Mouse (Mus musculus): ENCODE results near the gene Col23a1.

DNA sequence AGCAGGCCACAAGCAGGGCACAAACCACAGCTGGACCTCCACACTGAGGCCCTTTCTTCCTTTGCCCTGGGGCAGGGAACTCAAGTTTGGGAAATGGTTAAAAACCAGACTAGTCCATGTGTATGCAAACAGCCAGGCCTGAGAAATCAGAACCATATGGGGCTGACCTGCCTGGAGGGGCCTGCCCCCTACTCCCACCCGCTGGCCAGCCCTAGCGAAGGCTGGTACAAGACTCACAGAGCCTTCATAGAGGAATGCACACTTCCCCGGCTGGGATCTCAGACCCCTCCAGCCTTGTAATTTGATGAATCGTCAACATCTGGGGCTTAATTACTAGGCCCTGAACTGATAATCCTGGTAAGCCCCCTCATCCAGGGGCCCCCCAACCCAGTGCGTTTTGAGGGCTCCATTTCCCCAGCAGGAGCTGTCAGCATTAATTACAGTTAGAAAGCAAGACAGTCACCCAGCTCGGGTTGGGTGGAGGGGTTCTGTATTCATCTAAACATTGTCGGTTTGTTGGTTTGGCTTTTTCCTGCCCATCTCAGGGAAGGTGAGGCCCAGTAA lies 253.8 kb downstream of the Col23a1 start:
- no peak for TF ChIP-seq POLR2A (IDR thresholded peaks at IDR 0.05; ENCODE audit: insufficient read depth, low read depth, low read length)
- no peak for TF ChIP-seq CTCF (IDR thresholded peaks at IDR 0.05)
- no peak for TF ChIP-seq EP300 (IDR thresholded peaks at IDR 0.05; ENCODE audit: insufficient read depth, low read depth, low read length)

Measured in heart, adult 2 months (tissue).